Mouse (Mus musculus) thymus, postnatal 36 days (tissue): ENCODE measurements at regions not wholly inside any gene's neighbourhood (a gene's known extent, or its start where the extent isn't known, plus 50 kb on each side); places are given as distances from the start of the nearest gene placed in this dataset.
A peak's percentile ranks its signal among the peaks of the same experiment; 100 is the strongest.
"Not testable (repeated sequence)": the region's sequence is repeated elsewhere in the genome, so short reads cannot be mapped to it uniquely, and the experiment has no call there.

ENCODE experiments used
- DNase-seq, 2 experiments: peaks; one replicate each; pipeline ENCODE4 v3.0.0; 2022; ENCODE audit warnings: mixed read lengths in 2 of 2

DNA sequence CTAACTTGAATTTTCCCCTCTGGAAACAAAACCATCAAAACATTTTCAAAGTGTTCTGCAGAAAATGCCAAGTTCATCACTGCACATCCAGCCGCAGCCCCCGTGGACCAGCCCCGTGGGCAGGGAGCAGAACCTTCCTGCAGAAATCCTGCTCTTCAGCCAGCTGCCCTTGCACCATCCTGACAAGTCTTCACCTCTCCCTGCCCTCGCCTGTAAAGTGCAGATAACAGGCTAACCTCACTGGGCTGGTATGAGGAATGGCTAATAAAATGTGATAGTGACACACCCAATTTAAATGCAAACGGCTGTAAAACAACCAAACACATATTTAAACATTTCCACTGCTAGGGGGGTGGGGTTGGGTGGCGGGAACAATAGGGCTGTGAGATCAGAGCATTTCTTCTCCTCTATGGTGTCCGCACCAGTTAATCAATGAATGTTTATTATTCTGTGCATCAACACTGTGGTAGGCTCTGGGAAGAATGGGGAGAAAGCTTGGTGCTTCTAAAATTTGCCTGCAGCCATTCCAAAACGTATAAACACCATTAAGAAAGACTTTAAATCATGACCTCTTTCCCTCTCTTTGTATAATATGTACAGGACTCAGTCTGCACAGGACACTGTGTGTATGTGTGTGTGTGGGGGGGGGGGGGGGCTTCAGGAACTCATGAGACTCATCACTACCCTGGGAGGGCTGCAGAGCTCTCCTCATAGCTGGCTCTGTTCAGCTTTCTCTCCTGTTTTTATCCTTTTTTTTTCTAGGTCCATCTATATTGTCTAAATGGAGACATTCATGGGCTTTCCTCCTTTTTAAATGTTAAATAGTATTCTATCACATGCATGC is 215.1 kb upstream of the Klf3 start:
- DNase-seq = no peak

GRCm38 (mm10) chr5:64588768-64589167 is 214.4 kb upstream of the Klf3 start:
- not testable (repeated sequence) for DNase-seq

DNA sequence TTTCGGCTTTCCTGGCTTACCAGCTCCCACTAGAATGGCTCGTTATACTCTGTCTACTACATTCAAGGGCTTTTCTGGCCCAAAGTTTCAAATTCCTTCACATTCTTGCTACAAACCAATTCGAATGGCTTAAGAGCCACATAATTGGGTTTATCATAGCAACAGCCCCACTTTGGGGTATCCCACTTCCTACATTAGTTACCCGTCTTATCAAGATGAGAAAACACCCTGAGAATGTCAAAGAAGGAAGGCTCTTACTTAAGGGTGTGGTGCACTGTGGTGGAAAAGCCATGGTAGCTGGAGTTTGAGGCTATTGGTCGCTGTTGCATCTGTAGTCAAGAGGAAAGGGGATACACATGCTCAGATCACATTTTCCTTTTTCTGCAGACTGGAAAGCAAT is 213.2 kb upstream of the Klf3 start:
- DNase-seq = no peak

DNA sequence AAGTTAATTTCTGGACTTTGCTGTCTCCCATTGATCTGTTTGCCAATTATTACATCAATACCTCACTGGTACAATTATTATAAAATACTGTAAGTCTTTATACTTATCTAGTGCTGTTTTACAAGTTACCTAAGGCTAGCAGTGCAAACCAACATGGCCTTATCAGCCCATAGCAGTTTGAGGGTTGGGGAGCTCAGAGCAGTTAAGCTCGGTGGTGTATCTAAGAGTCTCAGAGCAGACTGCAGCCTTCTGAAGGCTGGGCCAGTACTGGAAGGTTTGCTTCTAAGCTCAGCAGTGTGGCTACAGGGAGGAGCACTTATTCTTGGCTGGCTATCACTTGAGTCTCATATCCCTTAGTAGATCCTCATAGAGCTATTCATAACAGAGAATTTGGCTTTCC is 212.4 kb upstream of the Klf3 start:
- DNase-seq = no peak

DNA sequence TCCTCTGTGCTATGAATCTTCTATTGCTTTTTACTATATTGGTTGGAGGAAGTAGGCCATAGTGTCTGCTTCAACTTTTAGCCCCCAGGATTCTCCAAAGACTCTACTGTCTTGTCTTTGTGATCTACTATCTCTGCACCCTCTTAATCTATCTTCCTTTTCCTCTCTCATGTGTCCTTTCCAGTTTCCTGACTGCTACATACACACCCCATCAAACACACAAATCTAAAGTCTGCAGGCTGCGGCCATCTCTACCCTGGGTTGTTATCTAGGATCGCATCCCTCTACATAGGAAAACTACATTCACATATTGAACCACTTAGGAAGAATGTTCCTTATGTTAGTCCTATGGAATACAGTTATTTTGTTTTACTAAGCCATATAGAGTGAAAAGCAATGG is 211.4 kb upstream of the Klf3 start:
- no peak for DNase-seq

DNA sequence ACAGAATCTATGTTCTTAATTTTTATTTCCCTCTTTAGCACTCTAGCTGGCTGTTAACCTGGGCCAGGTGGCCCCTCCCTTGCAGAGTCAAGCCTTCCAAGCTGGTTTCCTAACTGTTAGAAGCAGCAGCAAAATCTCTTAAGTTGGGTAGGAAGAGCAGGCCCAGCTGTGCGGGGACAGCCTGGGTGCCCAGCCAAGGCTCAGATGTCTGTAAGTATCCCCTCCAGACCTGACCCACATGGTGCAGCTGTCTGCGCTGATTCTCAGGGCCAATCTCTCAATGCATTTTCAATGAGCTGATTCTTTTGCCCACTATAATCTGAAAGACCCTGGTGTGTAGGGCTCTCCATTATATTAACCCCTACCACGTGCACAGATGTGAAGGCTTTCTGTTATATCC is 208.0 kb upstream of the Klf3 start:
- DNase-seq = no peak

DNA sequence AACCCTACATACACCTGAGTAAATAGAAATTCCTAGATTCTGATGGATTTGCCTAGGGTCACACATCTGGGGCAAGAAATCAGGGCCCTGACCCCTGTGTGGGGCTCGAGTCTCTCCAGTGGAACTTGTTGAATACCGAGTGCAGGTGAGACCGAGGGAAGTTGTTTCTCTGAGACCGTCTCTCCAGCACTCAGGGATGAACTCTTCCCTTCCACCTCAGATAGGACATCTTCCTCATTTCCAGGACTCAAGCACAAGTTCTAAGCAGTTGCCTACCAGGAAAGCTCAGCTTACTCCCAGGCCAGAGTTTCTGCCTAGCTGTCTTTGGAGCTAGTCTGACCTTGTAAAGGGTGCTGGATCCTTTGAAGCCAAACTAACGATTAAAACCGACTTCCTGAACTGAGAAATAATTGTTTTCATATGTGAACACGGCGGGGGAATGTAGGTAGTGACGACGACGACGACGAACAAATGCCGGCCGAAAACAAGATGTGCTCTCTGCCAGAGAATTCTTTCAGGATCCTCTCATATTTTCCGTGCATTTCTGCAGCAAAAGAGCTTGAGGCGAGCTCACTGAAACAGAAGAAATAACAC is 207.3 kb upstream of the Klf3 start:
- DNase-seq = no peak

GRCm38 (mm10) chr5:64597021-64597420 is 206.2 kb upstream of the Klf3 start:
- no peak for DNase-seq

DNA sequence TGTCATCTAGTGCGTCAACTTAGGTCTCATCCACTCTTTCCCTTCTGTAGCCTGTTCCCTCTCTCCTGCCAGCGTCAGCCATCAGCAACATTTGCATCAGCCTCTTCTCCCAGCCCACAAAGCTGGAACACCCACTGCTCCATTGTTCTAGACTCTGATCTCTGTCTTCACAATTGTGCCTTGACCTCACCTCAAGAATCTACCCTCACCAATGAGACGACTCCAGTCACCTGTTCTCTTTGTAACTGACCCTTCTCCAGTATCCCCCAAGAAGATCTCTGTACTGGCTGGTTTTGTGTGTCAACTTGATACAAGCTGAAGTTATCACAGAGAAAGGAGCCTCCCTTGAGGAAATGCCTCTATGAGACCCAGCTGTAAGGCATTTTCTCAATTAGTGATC is 205.7 kb upstream of the Klf3 start:
- DNase-seq = no peak

- no peak for DNase-seq
Measured at GRCm38 (mm10) chr5:64598606-64599005, 204.6 kb upstream of the Klf3 start.

GRCm38 (mm10) chr5:64599015-64599414 is 204.2 kb upstream of the Klf3 start:
- no peak for DNase-seq

DNA sequence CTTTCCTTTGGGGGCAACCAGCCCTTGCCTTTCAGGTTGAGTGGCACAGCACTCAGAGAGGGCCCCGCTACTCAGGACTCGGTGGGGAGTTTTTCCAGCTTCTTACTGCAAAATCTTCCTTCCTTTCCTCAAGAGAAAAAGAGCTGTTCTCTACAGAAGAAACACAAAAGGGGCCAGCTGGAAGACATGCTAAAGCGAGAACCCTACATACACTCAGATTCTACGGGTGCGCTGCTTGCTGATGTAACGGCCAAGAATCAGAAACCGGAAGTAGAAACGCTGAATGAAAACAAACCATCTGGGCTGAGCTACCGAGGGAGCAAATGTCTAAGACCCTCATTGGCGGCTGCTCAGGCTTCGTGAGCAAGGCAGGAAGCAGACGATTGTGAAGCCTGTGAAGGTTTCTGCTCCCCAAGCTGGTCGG is 203.3 kb upstream of the Klf3 start:
- peak; percentile 65 to 83 for DNase-seq

GRCm38 (mm10) chr5:64600392-64600791 is 202.8 kb upstream of the Klf3 start:
- DNase-seq = no peak

DNA sequence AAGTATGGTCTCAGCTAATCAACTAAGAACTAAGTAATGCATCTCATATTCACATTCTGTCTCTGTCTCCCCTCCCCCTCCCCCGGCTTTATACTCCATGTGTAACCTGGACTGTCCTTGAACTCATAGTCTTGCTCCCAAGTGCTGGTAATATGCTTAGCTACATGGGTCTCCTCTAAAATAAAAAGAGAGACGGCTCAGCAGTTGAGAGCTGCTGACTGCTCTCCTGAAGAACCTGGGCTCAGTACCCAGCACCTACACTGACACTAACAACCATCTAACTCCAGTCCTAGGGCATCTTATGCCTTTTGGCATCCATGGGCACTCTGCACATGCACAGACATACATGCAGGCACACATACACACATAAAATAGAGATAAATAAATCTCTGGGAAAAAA is 202.4 kb upstream of the Klf3 start:
- DNase-seq = no peak

DNA sequence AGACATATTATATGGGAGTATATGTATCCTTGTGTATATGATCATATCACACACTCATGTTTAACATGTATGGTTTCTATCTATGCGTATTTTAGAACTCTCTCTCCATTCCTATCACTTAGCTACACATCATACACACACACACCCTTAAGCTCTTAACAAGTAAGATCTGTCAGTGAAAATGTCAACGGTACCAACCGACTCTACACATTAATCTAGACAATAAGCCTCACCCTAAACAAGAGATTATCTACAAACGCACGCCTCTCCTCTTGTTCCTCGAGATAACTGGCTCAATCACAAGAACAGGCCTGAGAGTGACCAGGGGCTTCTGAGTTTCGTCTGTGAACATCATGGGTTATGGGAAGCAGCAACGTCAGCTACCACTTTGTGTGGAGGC is 201.9 kb upstream of the Klf3 start:
- DNase-seq = no peak

- DNase-seq = no peak
Measured at GRCm38 (mm10) chr5:64601832-64602231, 201.4 kb upstream of the Klf3 start.

DNA sequence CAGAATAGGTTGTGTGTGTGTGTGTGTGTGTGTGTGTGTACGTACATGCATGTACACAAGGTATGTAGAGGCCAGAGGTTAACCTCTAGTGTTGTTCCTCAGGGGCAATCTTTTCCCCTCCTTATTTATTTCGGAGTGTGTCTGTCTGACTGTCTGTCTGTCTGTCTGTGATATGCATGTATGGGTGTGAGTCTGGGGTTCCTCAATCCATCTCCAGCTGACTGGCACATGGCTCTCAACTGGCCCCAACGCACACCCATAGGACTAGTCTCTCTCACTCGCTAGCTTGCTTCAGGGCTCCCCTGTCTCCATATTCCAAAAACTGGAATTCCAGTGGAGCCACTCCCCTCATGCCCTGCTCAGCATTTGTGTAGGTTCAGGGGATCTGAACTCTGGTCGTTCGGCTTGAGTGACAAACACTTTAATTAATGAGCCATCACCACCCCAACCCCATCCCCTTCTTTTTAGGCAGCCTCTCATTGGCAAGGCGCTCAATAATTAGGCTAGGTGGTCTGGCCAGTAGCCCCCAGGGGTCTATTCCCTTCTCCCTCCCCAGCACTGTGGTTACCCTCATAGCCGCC is 200.7 kb upstream of the Klf3 start:
- no peak for DNase-seq

DNA sequence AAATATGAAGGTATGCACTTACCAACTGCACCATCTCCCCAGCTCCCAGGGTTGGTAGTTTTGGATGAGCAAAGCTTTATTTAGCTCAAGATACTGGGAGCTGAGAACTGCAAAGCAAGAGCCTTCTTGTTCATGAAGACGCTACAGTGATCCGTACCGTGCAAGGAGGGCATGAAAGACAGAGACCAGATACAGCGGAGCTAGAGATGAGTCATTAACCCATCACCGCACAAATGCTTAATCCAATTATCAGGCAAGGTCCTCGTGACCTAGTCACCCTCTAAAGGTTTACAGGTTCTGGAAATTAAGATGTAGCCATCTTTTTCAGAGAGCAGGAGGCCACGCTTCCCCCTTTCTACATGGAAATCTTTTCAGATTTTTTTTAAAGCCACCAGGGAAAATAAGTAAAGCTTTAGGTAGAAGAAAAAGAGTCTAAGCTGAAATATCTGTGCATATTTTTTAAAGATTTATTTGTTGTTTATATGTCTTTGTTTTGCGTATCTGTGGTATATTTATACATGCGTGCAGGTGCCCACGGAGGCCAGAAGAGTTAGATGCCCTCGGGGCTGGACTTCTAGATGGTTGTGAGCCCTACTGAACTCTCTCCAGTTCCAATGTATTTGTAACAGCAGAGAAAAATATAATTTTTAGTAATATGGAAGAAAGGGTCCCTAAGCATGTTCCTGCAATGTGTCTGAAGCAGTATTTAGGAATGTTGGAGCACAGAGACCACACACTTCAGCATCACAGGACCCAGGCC is 200.0 kb upstream of the Klf3 start:
- DNase-seq = no peak

DNA sequence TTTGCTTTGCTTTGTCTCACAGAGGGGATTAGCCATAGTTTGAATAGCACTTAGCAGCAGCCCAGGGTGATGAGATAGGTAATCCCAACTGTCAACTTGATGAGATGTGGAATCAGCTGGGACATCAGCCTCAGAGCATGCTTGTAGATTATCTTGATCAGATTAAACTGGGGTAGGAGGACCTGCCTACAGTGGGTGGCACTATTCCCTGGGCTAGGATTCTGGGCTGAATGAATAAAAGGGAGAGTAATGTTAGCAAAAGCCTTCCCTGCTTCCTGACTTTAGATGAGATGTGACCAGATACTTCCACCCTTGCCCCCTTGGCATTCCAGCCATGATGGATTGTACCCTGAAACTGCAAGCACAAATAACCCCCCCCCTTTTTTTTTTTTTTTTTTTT is 198.0 kb upstream of the Klf3 start:
- no peak for DNase-seq

GRCm38 (mm10) chr5:64605991-64606390 is 197.2 kb upstream of the Klf3 start:
- no peak for DNase-seq

GRCm38 (mm10) chr5:64609378-64610087 is 193.7 kb upstream of the Klf3 start:
- DNase-seq = peak in 1 of 2 experiments; percentile 53

GRCm38 (mm10) chr5:64610146-64610545 is 193.0 kb upstream of the Klf3 start:
- DNase-seq = no peak
